ENCODE assay signal across 8 mouse cellular contexts in the genomic region with DNA sequence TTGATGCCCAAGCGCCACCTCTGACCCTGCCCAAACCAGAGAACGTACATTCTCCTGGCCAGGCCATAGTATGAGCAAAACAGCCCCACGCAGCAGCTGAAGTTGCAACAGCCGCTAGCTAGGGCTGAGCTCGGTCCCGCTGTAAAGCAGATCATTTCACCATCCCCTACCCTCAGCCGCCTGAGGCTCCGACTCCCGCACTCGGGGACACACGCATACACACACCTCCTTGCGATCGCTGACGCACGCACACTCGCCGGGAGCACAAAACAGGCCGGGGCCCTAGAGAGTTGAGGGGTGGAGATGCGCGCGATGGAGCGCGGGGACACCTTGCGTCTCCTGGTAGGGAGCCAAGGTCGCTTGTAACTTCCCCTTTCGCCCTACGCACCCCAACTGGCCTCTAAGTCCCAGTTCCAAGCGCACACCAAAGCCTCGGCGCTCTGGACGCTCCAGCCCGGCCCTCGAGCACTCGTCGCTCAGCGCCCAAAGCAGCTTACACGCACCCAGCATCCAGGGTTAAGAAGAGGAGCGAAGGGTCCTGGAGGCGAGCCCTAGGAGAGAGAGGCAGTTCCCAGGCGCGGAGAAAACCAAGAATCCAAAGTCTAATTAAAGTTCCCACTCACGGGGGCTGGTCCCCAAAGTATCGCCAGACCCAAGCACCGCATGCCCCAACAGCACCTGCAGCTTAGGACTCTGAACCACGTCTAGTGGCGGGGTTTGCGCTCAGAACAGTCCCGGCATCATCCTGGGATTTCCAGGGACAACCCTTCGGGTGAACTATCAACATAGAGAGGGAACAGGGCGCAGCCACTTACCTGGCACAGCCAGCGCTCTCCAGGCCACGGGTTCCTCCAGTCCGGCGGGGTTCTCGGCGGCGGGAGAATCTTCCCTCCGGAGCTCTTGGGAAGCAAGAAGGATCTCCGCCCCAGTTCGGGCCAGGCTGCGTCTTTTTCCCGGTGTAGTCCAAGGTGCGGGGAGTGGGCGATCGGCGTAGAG. TPM values are rescaled to one million over a fixed set of nuclear protein-coding genes. Genes with fewer than 3 reads are reported as not detected.
DNase-seq lines count a peak whose midpoint lies in the region; ATAC-seq and TF ChIP-seq lines count a peak whose summit lies in the region.

No protein-coding gene starts in this region.

- H3K27ac ChIP-seq in kidney, adult 2 months (ENCODE audit: insufficient read depth, low read depth, low read length): no peak overlapping the region
- no peak overlapping the region for H3K27ac ChIP-seq in forebrain, embryonic 15.5 days (replicated peaks)
- peak overlapping the region; percentile 54 for H3K27ac ChIP-seq in midbrain, embryonic 16.5 days (ENCODE audit: low read length)

- no peaks in the 10 kb centered on the region for H3K36me3 ChIP-seq in kidney, adult 2 months (ENCODE audit: control insufficient read depth, insufficient read depth, low read length)
- no peaks in the 10 kb centered on the region for H3K36me3 ChIP-seq in forebrain, embryonic 15.5 days
- H3K36me3 ChIP-seq in midbrain, embryonic 16.5 days (ENCODE audit: control insufficient read depth, insufficient read depth, low read length): no peaks in the 10 kb centered on the region

- peak; percentile 46 for ATAC-seq in forebrain, embryonic 15.5 days (replicated peaks)
- peak; percentile 22; the same call in 1 of the 2 replicates for ATAC-seq in midbrain, embryonic 16.5 days

- peak overlapping the region; percentile 54 for H3K4me3 ChIP-seq in kidney, adult 2 months (ENCODE audit: insufficient read depth, low read depth, low read length)
- peak overlapping the region; percentile 51 for H3K4me3 ChIP-seq in forebrain, embryonic 15.5 days
- peak overlapping the region; percentile 66 for H3K4me3 ChIP-seq in midbrain, embryonic 16.5 days (ENCODE audit: low read depth, low read length)

- no peak for TF ChIP-seq CTCF in kidney, adult 2 months (conservative IDR thresholded peaks at IDR 0.05; ENCODE audit: insufficient read depth, insufficient read length, low read depth, low read length)

- H3K9ac ChIP-seq in forebrain, embryonic 15.5 days (replicated peaks): peak overlapping the region; percentile 40
- peak overlapping the region; percentile 73 for H3K9ac ChIP-seq in midbrain, embryonic 16.5 days (ENCODE audit: low read depth, low read length)

- intact Hi-C loops in gastrocnemius, postnatal 36 days (cut with DNase I): no loop called here

- H3K9me3 ChIP-seq in forebrain, embryonic 15.5 days: no peaks in the 10 kb centered on the region
- no peaks in the 10 kb centered on the region for H3K9me3 ChIP-seq in midbrain, embryonic 16.5 days (replicated peaks; ENCODE audit: control insufficient read depth, low read length, poor library complexity, severe bottlenecking)

- H3K27me3 ChIP-seq in kidney, adult 2 months (replicated peaks; ENCODE audit: control insufficient read depth, insufficient read depth, low read length): no peaks in the 10 kb centered on the region
- H3K27me3 ChIP-seq in forebrain, embryonic 15.5 days: peaks cover 53% of the 10 kb centered on the region
- peaks cover 18% of the 10 kb centered on the region for H3K27me3 ChIP-seq in midbrain, embryonic 16.5 days (ENCODE audit: control insufficient read depth, insufficient read depth, low read depth, low read length)

- H3K4me2 ChIP-seq in forebrain, embryonic 15.5 days (replicated peaks): peak overlapping the region; percentile 87
- H3K4me2 ChIP-seq in midbrain, embryonic 16.5 days (ENCODE audit: low read length): peak overlapping the region; percentile 92

- 3% methylated on average over 66 of the region's 66 CpGs for WGBS in kidney, adult 2 months
- under 1% methylated on average over 66 of the region's 66 CpGs for WGBS in forebrain, embryonic 15.5 days
- under 1% methylated on average over 66 of the region's 66 CpGs for WGBS in midbrain, embryonic 16.5 days

- no peak for DNase-seq in kidney, adult 2 months
- DNase-seq in kidney, adult 11 months: no peak
- DNase-seq in adrenal gland, adult 8-10 months: peak; percentile 10
- DNase-seq in kidney, postnatal 36 days: peak; percentile 11 to 27
- no peak for DNase-seq in cerebellum, adult 18-20 months
- DNase-seq in gastrocnemius, postnatal 36 days: no peak

- TF ChIP-seq POLR2A in kidney, adult 2 months (IDR thresholded peaks at IDR 0.05; ENCODE audit: low read depth, low read length): no peak

- no peaks in the 10 kb centered on the region for H3K4me1 ChIP-seq in kidney, adult 2 months (ENCODE audit: control insufficient read depth, insufficient read depth, low read length)
- H3K4me1 ChIP-seq in forebrain, embryonic 15.5 days: peaks cover 28% of the 10 kb centered on the region
- H3K4me1 ChIP-seq in midbrain, embryonic 16.5 days (ENCODE audit: control insufficient read depth, insufficient read depth, low read length): peaks cover 25% of the 10 kb centered on the region

RNA-seq across cellular contexts. Expression of a gene that starts 0.7 kb away (rescaled TPM):
- polyA plus RNA-seq in kidney, adult 2 months (2012; rRNA removed): 8.3 and 10.2 TPM in 2 replicates
- total RNA-seq in adrenal gland, adult 8-10 months (2022): 10 to 100 TPM in 3 of 4 experiments, 1 to 10 TPM in 1; 7.1 to 29.9 (median 13.8) TPM
- 8.8 and 9.6 TPM in 2 replicates for polyA plus RNA-seq in forebrain, embryonic 15.5 days (2015; fragmentation: Nextera tagmentation; extraction: Ambion mirVana)
- 12.7 and 15.3 TPM in 2 replicates for polyA plus RNA-seq in midbrain, embryonic 16.5 days (2015; fragmentation: Nextera tagmentation; extraction: Ambion mirVana)
- under 1 TPM; 0.44 to 0.69 TPM for total RNA-seq in gastrocnemius, postnatal 36 days (2021)

Comparison
In these comparisons a context has a peak if more than half of its experiments do, and no peak if none do; other contexts are left out.
1. DNase-seq: peak in adrenal gland, adult 8-10 months (single experiment) and kidney, postnatal 36 days (2 of 2); none in kidney, adult 2 months (single experiment), kidney, adult 11 months (single experiment), cerebellum, adult 18-20 months (0 of 2) and gastrocnemius, postnatal 36 days (0 of 2).
2. Peak in every context shown above with its lines, with median percentiles within 50 percentile points of each other: H3K4me3 ChIP-seq.